Mouse (Mus musculus): Measurements from ENCODE around the gene Arhgap32. TPM values are rescaled to one million over a fixed set of nuclear protein-coding genes. Genes with fewer than 3 reads are reported as not detected.

Arhgap32 gene
- 1 to 10 TPM; 1.8 to 4.7 TPM for total RNA-seq (2023)

DNA sequence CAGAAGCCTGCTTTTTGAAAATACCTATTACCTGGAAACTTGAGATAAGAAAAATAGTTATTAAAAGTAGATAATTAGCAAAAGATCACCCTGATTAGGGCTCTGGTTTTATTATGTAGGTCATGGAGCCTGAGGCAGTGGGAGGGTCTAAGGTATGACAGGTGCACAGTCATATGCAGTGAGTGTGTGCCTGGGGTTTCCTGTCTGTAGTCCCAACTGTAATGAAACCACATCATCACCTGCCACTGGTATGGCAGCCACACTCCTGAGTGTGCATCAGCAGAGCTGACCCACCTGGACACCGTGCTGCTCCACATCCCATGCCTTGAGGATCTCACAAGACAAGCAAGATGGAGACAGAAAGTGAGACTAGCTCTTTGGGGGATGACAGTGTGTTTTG lies at the start of gene Arhgap32:
Arhgap32 (plus strand) TSS at position 351 of the 400 bp plus-strand sequence.

Other genes starting within 250 kb of the Arhgap32 start
- gene Barx2, start 202.7 kb upstream of the Arhgap32 start, total RNA-seq (2023), result not detected
- under 1 TPM; 0.20 to 0.22 TPM for gene Kcnj5, start 228.2 kb downstream of the Arhgap32 start, total RNA-seq (2023)

Measured in neutrophil, adult 83 days (primary cell).